Mouse (Mus musculus) adrenal gland, postnatal 4 days (tissue): ENCODE data around the gene Ebf4. TPM values are rescaled to one million over a fixed set of nuclear protein-coding genes. Genes with fewer than 3 reads are reported as not detected.
A peak's percentile ranks its signal among the peaks of the same experiment; 100 is the strongest.

Experiments used
- DNase-seq, 2 experiments: peaks; one replicate each; pipeline ENCODE4 v3.0.0; 2021 to 2022; ENCODE audit warnings: low spot score in 2 of 2, mixed read lengths in 2 of 2
- total RNA-seq, 2 experiments: library from RNA; stranded (reverse); gene quantifications; 2 replicates each; pipeline ENCODE4 v1.2.3; 2021

Gene Ebf4
- total RNA-seq, 2 experiments from 2014 or later: 10.7 to 12.8 TPM

DNA sequence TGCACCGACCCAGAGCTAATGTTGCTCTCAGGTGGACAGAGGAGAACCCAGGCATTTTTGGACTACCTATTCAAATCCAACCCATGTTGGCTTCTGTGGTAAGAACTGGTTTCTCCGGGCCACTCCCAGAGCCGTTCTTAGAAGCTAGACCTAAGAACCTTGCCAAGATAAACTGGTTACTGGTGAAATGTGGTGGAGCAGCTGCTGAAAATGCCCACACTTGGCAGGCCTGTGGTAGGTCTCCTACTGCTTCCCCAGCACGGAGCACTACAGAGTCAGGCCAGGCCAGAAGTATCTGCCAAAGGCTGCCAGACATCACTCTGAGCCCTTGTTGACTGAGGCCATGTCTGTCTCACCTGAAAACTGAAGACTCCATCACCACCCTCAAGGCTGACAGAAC is 80.0 kb downstream of the Ebf4 start:
- no peak for DNase-seq

DNA sequence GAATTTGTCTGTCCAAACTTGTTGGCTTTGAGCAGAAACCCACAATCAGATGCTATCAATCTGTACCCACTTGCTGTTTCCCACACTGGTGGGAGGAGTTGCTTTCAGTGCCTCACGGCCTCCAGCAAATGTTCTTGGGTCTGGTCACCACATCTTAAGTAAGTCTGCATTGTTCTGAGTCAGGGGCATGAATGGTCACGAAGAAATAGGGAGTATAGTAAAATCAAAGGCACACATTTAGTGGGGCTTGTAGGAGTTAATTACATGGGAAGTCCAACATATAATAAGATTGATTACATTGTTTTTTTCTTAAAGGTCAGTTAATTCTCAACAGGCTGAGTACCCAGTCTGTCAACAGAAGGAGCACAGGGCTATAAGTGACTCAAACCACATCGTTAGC is 88.2 kb downstream of the Ebf4 start:
- DNase-seq: no peak

DNA sequence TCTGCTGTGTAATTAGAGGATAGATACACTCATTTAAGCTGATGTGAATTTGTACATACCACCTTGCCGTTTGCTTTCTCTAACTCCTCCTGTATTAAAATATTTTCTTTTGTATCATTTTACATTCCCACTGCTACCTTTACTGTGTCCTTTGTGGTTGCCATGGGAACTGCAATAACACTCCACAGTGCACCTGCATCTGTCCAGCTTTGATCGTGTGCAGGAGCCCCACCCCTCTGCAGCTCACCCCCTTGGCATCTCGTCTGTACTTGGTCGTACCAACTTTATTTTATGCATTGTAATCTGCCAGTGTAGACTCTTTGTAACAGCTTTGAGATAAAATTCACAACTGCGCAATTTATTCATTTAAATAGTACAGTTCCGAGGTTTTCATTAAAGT is 88.9 kb downstream of the Ebf4 start:
- DNase-seq: no peak

GRCm38 (mm10) chr2:130386212-130386611 is 91.2 kb downstream of the Ebf4 start:
- DNase-seq: no peak

DNA sequence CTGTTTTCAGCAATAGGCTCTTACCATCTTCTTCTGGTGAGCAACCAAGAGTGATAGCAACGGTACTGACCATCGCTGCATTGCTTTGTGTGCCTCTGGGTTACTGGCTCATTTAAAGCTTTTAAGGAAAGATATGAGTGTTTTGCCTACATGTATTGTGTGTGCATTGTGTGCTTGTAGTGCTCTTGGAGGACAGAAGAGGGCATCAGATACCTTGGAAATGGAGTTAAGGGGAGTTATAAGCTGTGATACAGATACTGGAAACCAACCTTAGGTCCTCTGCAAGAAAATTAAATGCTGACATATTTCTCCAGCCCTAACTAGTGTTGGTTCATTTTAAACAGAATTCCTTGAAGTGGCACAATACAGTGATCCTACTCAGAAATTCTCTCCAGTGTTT is 93.8 kb downstream of the Ebf4 start:
- DNase-seq: no peak

DNA sequence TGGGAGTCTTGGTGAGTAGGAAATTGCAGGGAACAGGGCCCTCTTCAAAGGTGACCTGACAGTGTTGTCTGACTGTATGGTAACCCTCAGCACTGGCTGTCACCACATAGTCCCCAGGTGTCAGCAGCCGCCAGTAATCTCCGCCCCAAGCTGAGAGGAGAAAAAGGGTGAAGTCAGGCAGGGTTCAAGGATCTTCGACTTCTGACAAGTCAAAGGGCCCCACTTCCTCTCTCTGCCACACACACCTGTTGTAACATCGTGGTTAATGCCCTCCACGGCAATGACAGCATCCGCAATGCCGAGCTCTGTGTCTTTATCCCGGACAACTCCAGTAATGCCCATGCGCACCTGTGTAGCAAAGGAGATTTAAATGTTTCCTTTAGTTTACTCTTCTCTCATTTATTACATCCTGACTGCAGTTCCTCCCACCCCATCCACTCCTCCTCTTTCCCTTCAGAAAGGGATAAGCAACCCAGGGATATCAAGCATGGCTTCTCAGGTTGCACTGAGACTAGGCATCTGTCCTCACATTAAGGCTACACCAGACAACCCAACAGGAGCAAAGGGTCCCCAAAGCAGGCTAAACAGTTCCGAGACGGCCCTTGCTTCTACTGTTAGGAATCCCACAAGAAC is 96.1 kb downstream of the Ebf4 start:
- DNase-seq: no peak

DNA sequence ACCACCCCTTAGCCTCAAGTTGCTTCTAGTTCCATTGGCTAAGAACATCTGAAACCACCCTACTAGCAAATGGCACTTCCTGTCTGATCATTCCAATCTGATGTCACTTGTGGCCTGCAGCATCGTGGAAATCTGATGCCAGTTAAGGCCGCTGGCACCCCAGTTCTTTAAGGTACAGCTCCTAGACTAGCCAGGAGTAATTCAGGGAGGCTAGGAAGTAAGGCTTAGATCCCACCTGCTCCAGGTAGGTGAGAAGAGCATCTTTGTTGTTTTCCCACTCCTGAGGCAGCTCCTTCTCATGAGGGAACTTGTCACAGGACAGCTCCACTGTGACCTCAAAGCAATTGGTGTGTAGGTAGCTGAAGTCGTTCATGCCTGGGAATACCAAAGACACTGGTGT is 97.9 kb downstream of the Ebf4 start:
- no peak for DNase-seq

- no peak for DNase-seq
Observed at GRCm38 (mm10) chr2:130395696-130396095, 100.7 kb downstream of the Ebf4 start.

- no peak for DNase-seq
Observed at GRCm38 (mm10) chr2:130397186-130397985, 102.4 kb downstream of the Ebf4 start, which contains the start of gene Cpxm1. Cpxm1 (minus strand) TSS chr2:130397574.

DNA sequence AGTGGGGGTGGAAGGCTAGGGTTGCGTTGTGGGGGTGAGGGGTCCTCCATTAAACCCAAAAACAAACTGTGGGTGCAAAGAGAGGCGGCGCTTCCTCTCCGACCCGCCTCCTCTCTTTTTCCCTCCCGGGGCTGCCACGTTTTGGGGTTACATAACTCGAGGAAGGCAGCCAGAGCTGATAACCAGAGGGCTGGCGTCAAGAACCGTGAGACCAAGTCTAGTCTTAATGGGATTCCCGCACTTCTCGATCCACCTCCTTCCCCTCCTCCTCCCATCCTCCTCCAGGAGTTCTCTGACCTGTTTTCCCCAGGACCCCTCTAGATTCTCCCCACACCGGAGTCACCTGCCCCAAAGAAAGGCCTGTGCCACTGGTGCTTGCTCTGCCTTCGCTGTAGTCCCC is 103.1 kb downstream of the Ebf4 start:
- DNase-seq: no peak

GRCm38 (mm10) chr2:130400046-130400445 is 105.1 kb downstream of the Ebf4 start:
- no peak for DNase-seq

DNA sequence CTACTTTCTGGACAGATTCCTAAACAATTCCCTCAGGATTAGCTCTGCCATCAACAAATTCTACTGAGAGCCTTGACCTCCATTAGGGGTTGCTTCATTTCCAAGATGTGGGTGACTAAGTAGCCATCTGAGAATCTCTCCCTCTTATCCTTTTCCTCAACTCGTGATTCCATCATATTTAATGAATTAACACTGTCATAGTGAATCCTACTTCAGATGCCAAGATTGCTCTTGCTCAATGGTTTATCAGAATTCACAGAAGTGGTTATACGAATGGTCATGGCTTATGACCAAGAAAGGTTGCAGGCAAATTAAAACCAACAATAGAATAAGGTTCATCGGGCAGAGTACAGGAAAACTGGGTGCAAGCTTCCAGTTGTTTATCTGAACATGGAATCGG is 106.9 kb downstream of the Ebf4 start:
- DNase-seq: no peak

- DNase-seq: no peak
Observed at GRCm38 (mm10) chr2:130404939-130405338, 110.0 kb downstream of the Ebf4 start, which contains the start of the genes Gm28372 and 1700020A23Rik. Gm28372 (plus strand) TSS chr2:130405239. 1700020A23Rik (plus strand) TSS chr2:130405259.

DNA sequence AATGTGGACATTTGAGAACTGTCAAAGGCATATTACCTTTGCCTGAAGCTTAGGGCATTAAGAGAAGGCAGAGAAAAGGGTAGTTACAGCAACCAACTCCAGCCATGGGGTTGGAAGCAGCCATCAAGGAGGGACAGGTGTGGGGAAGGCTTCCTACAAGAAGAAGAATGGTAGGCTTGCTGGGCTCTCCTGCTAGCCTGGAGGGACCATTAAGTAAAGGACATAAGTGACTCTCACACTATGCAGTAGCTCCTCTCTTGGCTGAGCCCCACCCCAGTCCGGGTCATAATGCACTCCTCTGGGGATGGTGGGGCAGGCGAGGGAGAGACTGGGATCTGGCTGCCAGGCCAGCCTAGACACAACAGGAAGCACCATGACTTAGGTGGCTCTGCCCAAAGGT is 111.2 kb downstream of the Ebf4 start, which contains the start of gene Tmem239:
Gene Tmem239, plus strand, starts transcription at position 301 of the 400 bp plus-strand sequence.
- no peak for DNase-seq

GRCm38 (mm10) chr2:130408194-130408593 is 113.2 kb downstream of the Ebf4 start:
- no peak for DNase-seq

GRCm38 (mm10) chr2:130411558-130412495 is 116.9 kb downstream of the Ebf4 start:
- DNase-seq: peak; percentile 67 to 77

- no peak for DNase-seq
Observed at GRCm38 (mm10) chr2:130412775-130413174, 117.8 kb downstream of the Ebf4 start.

GRCm38 (mm10) chr2:130414094-130414856 is 119.3 kb downstream of the Ebf4 start:
- no peak for DNase-seq
